25 mouse cellular contexts compared by ENCODE assay signal in the genomic region with DNA sequence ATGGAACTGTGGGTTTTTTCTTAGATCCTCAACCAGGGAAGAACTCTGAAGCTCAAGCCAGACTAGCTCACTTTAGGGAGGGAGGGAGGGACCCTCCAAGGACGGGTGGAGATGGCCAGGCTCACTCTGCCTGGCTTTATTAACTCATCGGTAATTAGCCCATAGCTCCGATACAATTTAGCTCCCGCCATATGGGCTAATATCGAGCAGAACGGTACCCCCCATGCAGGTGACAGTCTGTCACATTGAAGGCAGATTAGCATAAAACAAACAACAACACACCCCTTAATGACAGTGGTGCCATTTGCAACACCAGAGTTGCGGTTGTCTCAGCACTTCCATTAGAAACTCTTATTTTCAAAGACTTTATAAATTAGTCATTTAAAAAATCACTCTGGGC.
DNase-seq lines count a peak whose midpoint lies in the region; ATAC-seq and TF ChIP-seq lines count a peak whose summit lies in the region.
"Had no signal": no experiment of that assay in that cellular context is flagged by ENCODE, and none has a peak within 500 bp of the region (broad histone marks: within the 10 kb centered on the region; RNA-seq: fewer than 3 reads in every experiment).

No protein-coding gene starts in this region.

- no peaks in the 10 kb centered on the region for H3K27me3 ChIP-seq in hindbrain, embryonic 16.5 days (replicated peaks; ENCODE audit: control insufficient read depth, insufficient read depth, low read length)
- H3K27me3 ChIP-seq in hindbrain, postnatal 0 days (ENCODE audit: insufficient read depth, low read length), result no peaks in the 10 kb centered on the region
- H3K27me3 ChIP-seq: embryonic facial prominence, embryonic 13.5 days; embryonic facial prominence, embryonic 15.5 days; forebrain, embryonic 12.5 days; forebrain, embryonic 15.5 days; Patski had no signal

- WGBS in hindbrain, embryonic 16.5 days, result 45% methylated on average over 7 of the region's 7 CpGs
- WGBS in hindbrain, postnatal 0 days, result 53% methylated on average over 7 of the region's 7 CpGs

- H3K36me3 ChIP-seq in hindbrain, embryonic 16.5 days (ENCODE audit: control insufficient read depth, insufficient read depth, low read length), result no peaks in the 10 kb centered on the region
- no peaks in the 10 kb centered on the region for H3K36me3 ChIP-seq in hindbrain, postnatal 0 days (ENCODE audit: insufficient read depth, low read length)
- H3K36me3 ChIP-seq: embryonic facial prominence, embryonic 13.5 days; embryonic facial prominence, embryonic 15.5 days; forebrain, embryonic 10.5 days; forebrain, embryonic 12.5 days; forebrain, embryonic 15.5 days; G1E had no signal

- H3K4me3 ChIP-seq in hindbrain, embryonic 16.5 days (ENCODE audit: low read length), result no peak overlapping the region
- no peak overlapping the region for H3K4me3 ChIP-seq in hindbrain, postnatal 0 days (ENCODE audit: low read length)
- H3K4me3 ChIP-seq: embryonic facial prominence, embryonic 13.5 days; embryonic facial prominence, embryonic 15.5 days; erythroblast, embryonic 14.5 days; forebrain, embryonic 10.5 days; forebrain, embryonic 12.5 days; forebrain, embryonic 15.5 days had no signal

- peak; percentile 37 to 61 for DNase-seq in cerebellum, postnatal 10 days
- DNase-seq in cerebellum, postnatal 4 days (ENCODE audit: low spot score in 2 of 2), result no peak
- DNase-seq in hindbrain, postnatal 0 days (ENCODE audit: low spot score), result no peak
- DNase-seq in brain, embryonic 14.5 days (ENCODE audit: low read depth), result peak; percentile 55
- DNase-seq: adrenal gland, adult 8-10 months; adrenal gland, postnatal 14 days; adrenal gland, postnatal 36 days; B cell, adult 2 months; cerebellum, adult 11 months; cerebellum, adult 18-20 months; cerebellum, adult 8-10 months; cerebellum, adult 9-11 months; cerebellum, postnatal 25 days; embryo, embryonic 11 days had no signal

- no peak overlapping the region for H3K9ac ChIP-seq in hindbrain, embryonic 16.5 days (ENCODE audit: low read depth, low read length)
- no peak overlapping the region for H3K9ac ChIP-seq in hindbrain, postnatal 0 days (replicated peaks; ENCODE audit: low read length)
- H3K9ac ChIP-seq: embryonic facial prominence, embryonic 13.5 days; embryonic facial prominence, embryonic 15.5 days; forebrain, embryonic 12.5 days; forebrain, embryonic 15.5 days had no signal

- H3K9me3 ChIP-seq in hindbrain, embryonic 16.5 days (ENCODE audit: control insufficient read depth, low read length), result no peaks in the 10 kb centered on the region
- no peaks in the 10 kb centered on the region for H3K9me3 ChIP-seq in hindbrain, postnatal 0 days (ENCODE audit: low read length)
- H3K9me3 ChIP-seq: embryonic facial prominence, embryonic 13.5 days; embryonic facial prominence, embryonic 15.5 days; forebrain, embryonic 10.5 days; forebrain, embryonic 12.5 days; forebrain, embryonic 15.5 days had no signal

- H3K4me1 ChIP-seq in hindbrain, embryonic 16.5 days (ENCODE audit: control insufficient read depth, insufficient read depth, low read depth, low read length), result no peaks in the 10 kb centered on the region
- H3K4me1 ChIP-seq in hindbrain, postnatal 0 days (ENCODE audit: insufficient read depth, low read length), result no peaks in the 10 kb centered on the region
- H3K4me1 ChIP-seq: embryonic facial prominence, embryonic 15.5 days; forebrain, embryonic 10.5 days; forebrain, embryonic 12.5 days had no signal

- H3K27ac ChIP-seq in hindbrain, embryonic 16.5 days (ENCODE audit: low read depth, low read length), result no peak overlapping the region
- H3K27ac ChIP-seq in hindbrain, postnatal 0 days, result no peak overlapping the region
- H3K27ac ChIP-seq: embryonic facial prominence, embryonic 13.5 days; embryonic facial prominence, embryonic 15.5 days; forebrain, embryonic 10.5 days; forebrain, embryonic 12.5 days; forebrain, embryonic 15.5 days had no signal

- H3K4me2 ChIP-seq in hindbrain, embryonic 16.5 days (ENCODE audit: low read length), result no peak overlapping the region
- no peak overlapping the region for H3K4me2 ChIP-seq in hindbrain, postnatal 0 days (ENCODE audit: low read depth, low read length)
- H3K4me2 ChIP-seq: embryonic facial prominence, embryonic 13.5 days; embryonic facial prominence, embryonic 15.5 days; forebrain, embryonic 12.5 days; forebrain, embryonic 15.5 days had no signal

- no peak for TF ChIP-seq CTCF in hindbrain, postnatal 0 days (IDR thresholded peaks at IDR 0.05; ENCODE audit: low read depth)
- TF ChIP-seq CTCF in brain, embryonic 14.5 days (IDR thresholded peaks at IDR 0.05; ENCODE audit: borderline replicate concordance, extremely low read depth, insufficient read depth, insufficient read length), result no peak

- ATAC-seq in hindbrain, embryonic 16.5 days, result 0 out of 2 replicates have a peak, but pooled peaks have one; percentile 20
- ATAC-seq in hindbrain, postnatal 0 days, result no peak
- ATAC-seq: activated CD4-positive, CD25-positive, alpha-beta regulatory T cell, adult 4 months; CD4-positive, CD25-positive, alpha-beta regulatory T cell, adult 4 months; forebrain, embryonic 15.5 days; Patski had no signal

- no peak for TF ChIP-seq POLR2A in brain, embryonic 14.5 days (IDR thresholded peaks at IDR 0.05; ENCODE audit: borderline replicate concordance, extremely low read depth, insufficient read depth, insufficient read length, poor library complexity, severe bottlenecking)

Comparison
In these comparisons a context has a peak if more than half of its experiments do, and no peak if none do; other contexts are left out.
1. DNase-seq: peak in cerebellum, postnatal 10 days (2 of 2) and brain, embryonic 14.5 days (single experiment); none in cerebellum, postnatal 4 days (0 of 2) and hindbrain, postnatal 0 days (single experiment).